Mouse (Mus musculus): Measurements from ENCODE around the gene Ccdc85c. TPM values are rescaled to one million over a fixed set of nuclear protein-coding genes. Genes with fewer than 3 reads are reported as not detected.
A peak's percentile ranks its signal among the peaks of the same experiment; 100 is the strongest.

Gene Ccdc85c
- polyA plus RNA-seq, 2 experiments = 6.1 to 9.9 TPM

GRCm38 (mm10) chr12:108179246-108179320 lies 96.1 kb downstream of the Ccdc85c start, which contains the start of gene Setd3:
Gene Setd3 (minus strand): TSS chr12:108179314.
- H3K9ac ChIP-seq (ENCODE audit: low read depth, low read length, severe bottlenecking) = peak within 1 kb of the TSS; percentile 93
- H3K9me3 ChIP-seq (ENCODE audit: control insufficient read depth, low read length) = no peaks in the 10 kb centered on the region
- H3K4me3 ChIP-seq (replicated peaks; ENCODE audit: low read length) = peak within 1 kb of the TSS; percentile 100
- H3K27ac ChIP-seq (replicated peaks; ENCODE audit: low read depth, low read length) = peak within 1 kb of the TSS; percentile 83
- no peak for ATAC-seq (ENCODE audit: low FRiP score, low read depth)
- peak within 1 kb of the TSS; percentile 71 for H3K4me2 ChIP-seq (replicated peaks; ENCODE audit: low read depth, low read length, severe bottlenecking)
- no peaks in the 10 kb centered on the region for H3K27me3 ChIP-seq (ENCODE audit: control insufficient read depth, insufficient read depth, low read length)
- no peak for TF ChIP-seq POLR2A (IDR thresholded peaks at IDR 0.05; ENCODE audit: borderline replicate concordance, extremely low read depth, insufficient read depth, insufficient read length)
- DNase-seq (ENCODE audit: low spot score) = no peak
- peaks cover 20% of the 10 kb centered on the region for H3K36me3 ChIP-seq (ENCODE audit: control insufficient read depth, insufficient read depth, low read length)
- whole genome bisulfite sequencing = 0% methylated on average over 1 of the region's 9 CpGs
- H3K4me1 ChIP-seq (ENCODE audit: control insufficient read depth, insufficient read depth, low read length) = peaks cover 27% of the 10 kb centered on the region

GRCm38 (mm10) chr12:108178331-108179245 lies 96.6 kb downstream of the Ccdc85c start:
- peak overlapping the region; percentile 100 for H3K4me3 ChIP-seq (replicated peaks; ENCODE audit: low read length)
- H3K9ac ChIP-seq (ENCODE audit: low read depth, low read length, severe bottlenecking) = peak overlapping the region; percentile 93
- H3K4me2 ChIP-seq (replicated peaks; ENCODE audit: low read depth, low read length, severe bottlenecking) = peak overlapping the region; percentile 71
- under 1% methylated on average over 74 of the region's 103 CpGs for WGBS
- ATAC-seq (ENCODE audit: low FRiP score, low read depth) (0 out of 2 replicates have a peak, but pooled peaks have one; percentile 5), DNase-seq (ENCODE audit: low spot score) (peak; percentile 2)
- H3K36me3 ChIP-seq (ENCODE audit: control insufficient read depth, insufficient read depth, low read length) = peaks cover 16% of the 10 kb centered on the region
- H3K9me3 ChIP-seq (ENCODE audit: control insufficient read depth, low read length) = no peaks in the 10 kb centered on the region
- no peaks in the 10 kb centered on the region for H3K27me3 ChIP-seq (ENCODE audit: control insufficient read depth, insufficient read depth, low read length)
- no peak for TF ChIP-seq POLR2A (IDR thresholded peaks at IDR 0.05; ENCODE audit: borderline replicate concordance, extremely low read depth, insufficient read depth, insufficient read length)
- H3K4me1 ChIP-seq (ENCODE audit: control insufficient read depth, insufficient read depth, low read length) = peaks cover 27% of the 10 kb centered on the region
- H3K27ac ChIP-seq (replicated peaks; ENCODE audit: low read depth, low read length) = peak overlapping the region; percentile 83

GRCm38 (mm10) chr12:108176366-108176765 lies 98.9 kb downstream of the Ccdc85c start:
- Histone ChIP-seq H3K4me1 (ENCODE audit: control insufficient read depth, insufficient read depth, low read length) (peaks cover 27% of the 10 kb centered on the region), H3K9ac (ENCODE audit: low read depth, low read length, severe bottlenecking) (no peak overlapping the region), H3K27ac (replicated peaks; ENCODE audit: low read depth, low read length) (no peak overlapping the region), H3K9me3 (ENCODE audit: control insufficient read depth, low read length) (no peaks in the 10 kb centered on the region), H3K36me3 (ENCODE audit: control insufficient read depth, insufficient read depth, low read length) (no peaks in the 10 kb centered on the region), H3K4me3 (replicated peaks; ENCODE audit: low read length) (no peak overlapping the region), H3K27me3 (ENCODE audit: control insufficient read depth, insufficient read depth, low read length) (no peaks in the 10 kb centered on the region), H3K4me2 (replicated peaks; ENCODE audit: low read depth, low read length, severe bottlenecking) (no peak overlapping the region)
- no peak for DNase-seq (ENCODE audit: low spot score)
- TF ChIP-seq POLR2A (IDR thresholded peaks at IDR 0.05; ENCODE audit: borderline replicate concordance, extremely low read depth, insufficient read depth, insufficient read length) = no peak
- WGBS = 63% methylated on average over 3 of the region's 3 CpGs
- ATAC-seq (ENCODE audit: low FRiP score, low read depth) = no peak

- Histone ChIP-seq H3K9me3 (ENCODE audit: control insufficient read depth, low read length) (no peaks in the 10 kb centered on the region), H3K4me1 (ENCODE audit: control insufficient read depth, insufficient read depth, low read length) (peaks cover 20% of the 10 kb centered on the region), H3K27ac (replicated peaks; ENCODE audit: low read depth, low read length) (no peak overlapping the region), H3K27me3 (ENCODE audit: control insufficient read depth, insufficient read depth, low read length) (no peaks in the 10 kb centered on the region), H3K9ac (ENCODE audit: low read depth, low read length, severe bottlenecking) (no peak overlapping the region), H3K4me3 (replicated peaks; ENCODE audit: low read length) (no peak overlapping the region), H3K4me2 (replicated peaks; ENCODE audit: low read depth, low read length, severe bottlenecking) (no peak overlapping the region), H3K36me3 (ENCODE audit: control insufficient read depth, insufficient read depth, low read length) (no peaks in the 10 kb centered on the region)
- WGBS = 57% methylated on average over 8 of the region's 8 CpGs
- DNase-seq (ENCODE audit: low spot score) (no peak), ATAC-seq (ENCODE audit: low FRiP score, low read depth) (no peak)
- no peak for TF ChIP-seq POLR2A (IDR thresholded peaks at IDR 0.05; ENCODE audit: borderline replicate concordance, extremely low read depth, insufficient read depth, insufficient read length)
Observed at GRCm38 (mm10) chr12:108174606-108175505, 100.4 kb downstream of the Ccdc85c start.

- no peak for ATAC-seq (ENCODE audit: low FRiP score, low read depth)
- no peak for TF ChIP-seq POLR2A (IDR thresholded peaks at IDR 0.05; ENCODE audit: borderline replicate concordance, extremely low read depth, insufficient read depth, insufficient read length)
- 73% methylated on average over 4 of the region's 4 CpGs for WGBS
Observed at GRCm38 (mm10) chr12:108172639-108173038, 102.6 kb downstream of the Ccdc85c start.

More at GRCm38 (mm10) chr12:108172639-108173038, 102.6 kb downstream of the Ccdc85c start:
- H3K9me3 ChIP-seq (ENCODE audit: control insufficient read depth, low read length) = no peaks in the 10 kb centered on the region
- no peak overlapping the region for H3K4me3 ChIP-seq (replicated peaks; ENCODE audit: low read length)
- peaks cover 14% of the 10 kb centered on the region for H3K4me1 ChIP-seq (ENCODE audit: control insufficient read depth, insufficient read depth, low read length)
- H3K27me3 ChIP-seq (ENCODE audit: control insufficient read depth, insufficient read depth, low read length) = no peaks in the 10 kb centered on the region
- DNase-seq (ENCODE audit: low spot score) = no peak
- no peak overlapping the region for H3K4me2 ChIP-seq (replicated peaks; ENCODE audit: low read depth, low read length, severe bottlenecking)
- H3K27ac ChIP-seq (replicated peaks; ENCODE audit: low read depth, low read length) = no peak overlapping the region
- no peak overlapping the region for H3K9ac ChIP-seq (ENCODE audit: low read depth, low read length, severe bottlenecking)
- no peaks in the 10 kb centered on the region for H3K36me3 ChIP-seq (ENCODE audit: control insufficient read depth, insufficient read depth, low read length)

Data from limb, embryonic 14.5 days (tissue).